Mouse (Mus musculus): ENCODE data around the gene Aldh9a1. TPM values are rescaled to one million over a fixed set of nuclear protein-coding genes. Genes with fewer than 3 reads are reported as not detected.
A peak's percentile ranks its signal among the peaks of the same experiment; 100 is the strongest.
"Not testable (repeated sequence)": the region's sequence is repeated elsewhere in the genome, so short reads cannot be mapped to it uniquely, and the experiment has no call there.

The Aldh9a1 gene
- polyA plus RNA-seq, 1 experiment from 2014 or later, result 38.3 TPM

DNA sequence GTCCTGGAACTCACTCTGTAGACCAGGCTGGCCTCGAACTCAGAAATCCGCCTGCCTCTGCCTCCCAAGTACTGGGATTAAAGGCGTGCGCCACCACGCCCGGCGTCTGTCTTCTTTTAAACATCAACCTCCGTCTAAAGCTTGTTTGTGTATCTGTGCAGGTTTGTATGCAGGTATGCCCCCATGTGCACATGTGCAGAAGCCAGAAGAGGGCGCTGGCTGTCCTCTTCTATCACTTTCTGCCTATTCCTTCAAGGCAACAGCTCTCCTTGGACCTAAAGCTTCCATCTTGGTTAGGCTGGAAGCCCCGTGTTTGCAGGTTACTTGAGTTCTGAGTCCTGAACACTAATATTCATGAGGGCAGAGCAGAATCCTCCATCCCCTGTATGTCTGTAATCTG, 7.0 kb upstream of the Aldh9a1 start:
- Histone ChIP-seq H3K4me1 (replicated peaks; ENCODE audit: control insufficient read depth, insufficient read depth, low read length) (no peaks in the 10 kb centered on the region), H3K36me3 (ENCODE audit: control insufficient read depth, insufficient read depth, low read length) (no peaks in the 10 kb centered on the region), H3K9me3 (ENCODE audit: control insufficient read depth, low read length) (no peaks in the 10 kb centered on the region), H3K4me2 (ENCODE audit: low read depth, low read length, severe bottlenecking) (no peak overlapping the region), H3K4me3 (ENCODE audit: low read depth, low read length) (no peak overlapping the region), H3K27me3 (ENCODE audit: control insufficient read depth, insufficient read depth, low read length) (peaks cover 3% of the 10 kb centered on the region; the same call in 1 of the 2 replicates), H3K9ac (ENCODE audit: low read length) (no peak overlapping the region), H3K27ac (ENCODE audit: low read depth, low read length) (no peak overlapping the region)
- whole genome bisulfite sequencing, result 90% methylated on average over 10 of the region's 10 CpGs
- DNase-seq (ENCODE audit: low spot score) (no peak), ATAC-seq (replicated peaks; ENCODE audit: low FRiP score) (no peak)

GRCm38 (mm10) chr1:167345994-167346520, 3.7 kb upstream of the Aldh9a1 start:
- H3K27ac ChIP-seq (ENCODE audit: low read depth, low read length); H3K27me3 ChIP-seq (ENCODE audit: control insufficient read depth, insufficient read depth, low read length); H3K4me2 ChIP-seq (ENCODE audit: low read depth, low read length, severe bottlenecking); H3K4me1 ChIP-seq (replicated peaks; ENCODE audit: control insufficient read depth, insufficient read depth, low read length); H3K4me3 ChIP-seq (ENCODE audit: low read depth, low read length); H3K36me3 ChIP-seq (ENCODE audit: control insufficient read depth, insufficient read depth, low read length); H3K9ac ChIP-seq (ENCODE audit: low read length); H3K9me3 ChIP-seq (ENCODE audit: control insufficient read depth, low read length); ATAC-seq (replicated peaks; ENCODE audit: low FRiP score); DNase-seq (ENCODE audit: low spot score): not testable (repeated sequence)
- 93% methylated on average over 10 of the region's 10 CpGs for WGBS

DNA sequence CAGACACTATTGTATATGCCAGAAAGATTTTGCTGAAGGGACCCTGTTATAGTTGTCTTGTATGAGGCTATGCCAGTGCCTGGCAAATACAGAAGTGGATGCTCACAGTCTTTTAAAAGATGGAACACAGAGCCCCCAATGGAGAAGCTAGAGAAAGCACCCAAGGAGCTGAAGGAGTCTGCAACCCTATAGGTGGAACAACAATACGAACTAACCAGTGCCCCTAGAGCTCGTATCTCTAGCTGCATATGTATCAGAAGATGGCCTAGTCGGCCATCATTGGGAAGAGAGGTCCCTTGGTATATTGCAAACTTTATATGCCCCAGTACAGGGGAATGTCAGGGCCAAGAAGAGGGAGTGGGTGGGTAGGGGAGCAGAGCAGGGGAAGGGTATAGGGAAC, 585 bp upstream of the Aldh9a1 start:
- not testable (repeated sequence) for H3K36me3 ChIP-seq (ENCODE audit: control insufficient read depth, insufficient read depth, low read length); H3K4me1 ChIP-seq (replicated peaks; ENCODE audit: control insufficient read depth, insufficient read depth, low read length); H3K4me2 ChIP-seq (ENCODE audit: low read depth, low read length, severe bottlenecking); H3K27me3 ChIP-seq (ENCODE audit: control insufficient read depth, insufficient read depth, low read length); ATAC-seq (replicated peaks; ENCODE audit: low FRiP score); H3K4me3 ChIP-seq (ENCODE audit: low read depth, low read length); H3K9ac ChIP-seq (ENCODE audit: low read length); H3K27ac ChIP-seq (ENCODE audit: low read depth, low read length); DNase-seq (ENCODE audit: low spot score); H3K9me3 ChIP-seq (ENCODE audit: control insufficient read depth, low read length)
- WGBS, result 63% methylated on average over 3 of the region's 3 CpGs

DNA sequence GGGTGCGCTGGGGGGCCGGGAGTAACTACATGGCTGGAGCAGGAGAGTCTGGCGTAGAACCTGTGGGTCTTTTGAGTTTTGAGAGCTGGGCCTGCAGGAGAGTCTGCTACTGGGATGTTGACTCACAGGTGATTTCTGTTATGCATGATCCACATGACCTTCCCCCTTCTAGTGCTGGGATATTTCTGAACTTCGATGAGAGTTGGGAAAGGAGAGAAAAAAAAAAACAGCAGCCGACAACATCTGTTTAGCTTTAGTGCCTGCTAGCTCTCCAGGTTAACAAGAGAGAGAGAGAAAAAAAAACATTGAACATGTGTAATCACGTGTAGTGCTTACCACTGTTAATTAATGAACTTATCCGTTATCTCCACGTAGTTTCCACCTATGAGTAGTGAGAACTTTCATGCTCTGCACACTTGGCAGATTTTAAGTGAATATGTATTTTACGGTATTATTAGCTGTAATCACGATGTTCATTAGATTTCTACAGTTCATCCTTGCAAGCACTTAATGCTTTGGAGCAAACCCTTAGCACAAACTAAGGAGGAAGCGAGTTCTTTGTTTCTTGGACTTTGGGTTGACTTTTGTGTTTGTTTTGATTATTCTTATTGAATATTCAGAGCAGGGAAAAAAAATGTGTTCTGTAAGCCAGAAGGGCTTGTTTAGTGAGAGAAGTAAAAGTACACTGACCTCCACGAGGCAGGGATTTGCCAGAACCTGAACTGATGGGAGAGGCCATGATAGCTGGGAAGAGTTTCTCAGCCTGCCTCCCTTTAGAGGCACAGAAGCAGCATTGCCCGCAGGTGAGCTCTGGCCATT, 1.0 kb downstream of the Aldh9a1 start:
- Histone ChIP-seq H3K4me1 (replicated peaks; ENCODE audit: control insufficient read depth, insufficient read depth, low read length) (no peaks in the 10 kb centered on the region), H3K4me2 (ENCODE audit: low read depth, low read length, severe bottlenecking) (peak overlapping the region; percentile 79), H3K27ac (ENCODE audit: low read depth, low read length) (no peak overlapping the region), H3K36me3 (ENCODE audit: control insufficient read depth, insufficient read depth, low read length) (no peaks in the 10 kb centered on the region), H3K4me3 (ENCODE audit: low read depth, low read length) (peak overlapping the region; percentile 49), H3K9me3 (ENCODE audit: control insufficient read depth, low read length) (no peaks in the 10 kb centered on the region), H3K9ac (ENCODE audit: low read length) (peak overlapping the region; percentile 71), H3K27me3 (ENCODE audit: control insufficient read depth, insufficient read depth, low read length) (no peaks in the 10 kb centered on the region)
- no peak for ATAC-seq (replicated peaks; ENCODE audit: low FRiP score)
- 33% methylated on average over 13 of the region's 13 CpGs for WGBS
- no peak for DNase-seq (ENCODE audit: low spot score)

DNA sequence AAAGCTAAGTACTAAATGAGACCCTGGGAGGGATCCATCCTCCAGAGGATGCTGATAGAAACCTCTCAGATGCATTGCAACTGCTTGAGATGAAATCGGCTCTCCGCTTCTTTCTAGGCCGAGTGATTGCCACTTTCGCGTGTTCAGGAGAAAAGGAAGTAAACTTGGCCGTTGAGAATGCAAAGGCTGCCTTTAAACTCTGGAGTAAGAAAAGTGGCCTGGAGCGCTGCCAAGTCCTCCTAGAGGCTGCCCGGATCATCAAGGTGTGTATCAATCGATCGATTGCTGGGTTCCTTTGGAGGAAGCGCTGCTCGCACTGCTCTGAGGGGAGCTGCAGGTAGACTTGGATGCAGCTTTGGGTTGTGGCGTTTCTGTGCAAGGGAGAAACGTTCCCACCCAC, 2.6 kb downstream of the Aldh9a1 start:
- H3K36me3 ChIP-seq (ENCODE audit: control insufficient read depth, insufficient read depth, low read length), result no peaks in the 10 kb centered on the region; the same call in 1 of the 2 replicates
- DNase-seq (ENCODE audit: low spot score) (no peak), ATAC-seq (replicated peaks; ENCODE audit: low FRiP score) (no peak)
- H3K9ac ChIP-seq (ENCODE audit: low read length), result no peak overlapping the region
- H3K4me3 ChIP-seq (ENCODE audit: low read depth, low read length), result no peak overlapping the region
- H3K4me2 ChIP-seq (ENCODE audit: low read depth, low read length, severe bottlenecking), result no peak overlapping the region
- H3K9me3 ChIP-seq (ENCODE audit: control insufficient read depth, low read length), result no peaks in the 10 kb centered on the region
- H3K4me1 ChIP-seq (replicated peaks; ENCODE audit: control insufficient read depth, insufficient read depth, low read length), result no peaks in the 10 kb centered on the region
- no peak overlapping the region for H3K27ac ChIP-seq (ENCODE audit: low read depth, low read length)
- no peaks in the 10 kb centered on the region for H3K27me3 ChIP-seq (ENCODE audit: control insufficient read depth, insufficient read depth, low read length)
- WGBS, result 94% methylated on average over 14 of the region's 14 CpGs

GRCm38 (mm10) chr1:167357387-167357786, 7.6 kb downstream of the Aldh9a1 start:
- no peak overlapping the region for H3K9ac ChIP-seq (ENCODE audit: low read length)
- H3K36me3 ChIP-seq (ENCODE audit: control insufficient read depth, insufficient read depth, low read length), result no peaks in the 10 kb centered on the region; the same call in 1 of the 2 replicates
- 98% methylated on average over 9 of the region's 9 CpGs for WGBS
- H3K4me2 ChIP-seq (ENCODE audit: low read depth, low read length, severe bottlenecking), result no peak overlapping the region
- no peak for ATAC-seq (replicated peaks; ENCODE audit: low FRiP score)
- H3K27me3 ChIP-seq (ENCODE audit: control insufficient read depth, insufficient read depth, low read length), result no peaks in the 10 kb centered on the region
- H3K27ac ChIP-seq (ENCODE audit: low read depth, low read length), result no peak overlapping the region
- no peak for DNase-seq (ENCODE audit: low spot score)
- no peaks in the 10 kb centered on the region for H3K4me1 ChIP-seq (replicated peaks; ENCODE audit: control insufficient read depth, insufficient read depth, low read length)
- no peaks in the 10 kb centered on the region for H3K9me3 ChIP-seq (ENCODE audit: control insufficient read depth, low read length)
- no peak overlapping the region for H3K4me3 ChIP-seq (ENCODE audit: low read depth, low read length)

DNA sequence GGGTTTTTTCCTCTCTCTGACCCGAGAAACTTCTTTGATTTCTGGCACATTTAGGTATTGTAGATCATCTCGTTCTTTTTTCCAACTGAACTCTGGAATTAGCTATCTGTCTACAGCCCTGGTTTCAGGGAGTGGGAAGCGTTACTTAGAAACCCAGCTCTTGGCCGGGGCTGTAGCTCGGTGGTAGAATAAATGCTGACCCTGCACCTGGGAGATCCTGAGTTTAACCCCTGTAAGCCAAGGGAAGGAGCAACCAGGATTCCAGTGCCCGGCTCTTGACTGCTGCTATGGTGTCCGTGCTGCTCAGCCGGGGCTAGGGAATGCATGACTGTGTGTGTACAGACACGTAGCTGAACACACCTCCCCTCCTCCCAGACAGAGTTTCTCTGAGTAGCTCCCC, 8.9 kb downstream of the Aldh9a1 start:
- H3K36me3 ChIP-seq (ENCODE audit: control insufficient read depth, insufficient read depth, low read length), result no peaks in the 10 kb centered on the region; the same call in 1 of the 2 replicates
- H3K9ac ChIP-seq (ENCODE audit: low read length), result no peak overlapping the region
- 88% methylated on average over 9 of the region's 9 CpGs for WGBS
- H3K9me3 ChIP-seq (ENCODE audit: control insufficient read depth, low read length), result no peaks in the 10 kb centered on the region
- no peaks in the 10 kb centered on the region for H3K4me1 ChIP-seq (replicated peaks; ENCODE audit: control insufficient read depth, insufficient read depth, low read length)
- ATAC-seq (replicated peaks; ENCODE audit: low FRiP score) (no peak), DNase-seq (ENCODE audit: low spot score) (no peak)
- no peak overlapping the region for H3K4me3 ChIP-seq (ENCODE audit: low read depth, low read length)
- no peak overlapping the region for H3K4me2 ChIP-seq (ENCODE audit: low read depth, low read length, severe bottlenecking)
- H3K27ac ChIP-seq (ENCODE audit: low read depth, low read length), result no peak overlapping the region
- H3K27me3 ChIP-seq (ENCODE audit: control insufficient read depth, insufficient read depth, low read length), result no peaks in the 10 kb centered on the region

DNA sequence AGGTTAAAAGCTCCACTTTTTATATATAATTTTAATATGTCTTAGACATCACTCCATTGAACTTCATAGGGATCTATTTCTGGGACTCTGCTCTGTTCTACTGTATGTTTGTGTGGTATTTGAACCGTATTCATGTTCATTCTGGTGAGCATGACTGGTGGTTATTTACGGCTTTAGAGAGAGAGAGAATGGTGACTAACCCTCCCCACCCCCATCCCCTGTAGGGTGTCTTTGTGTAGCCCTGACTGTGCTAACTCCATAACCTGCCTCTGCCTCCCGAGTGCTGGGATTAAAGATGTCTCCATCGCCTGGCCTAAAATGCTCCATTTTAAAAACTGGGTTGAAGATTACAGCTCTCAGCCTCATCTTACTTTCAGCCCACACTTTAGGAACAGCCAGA, 10.5 kb downstream of the Aldh9a1 start:
- no peak for DNase-seq (ENCODE audit: low spot score)
- ATAC-seq (replicated peaks; ENCODE audit: low FRiP score), result no peak
- H3K4me1 ChIP-seq (replicated peaks; ENCODE audit: control insufficient read depth, insufficient read depth, low read length), result no peaks in the 10 kb centered on the region
- H3K9ac ChIP-seq (ENCODE audit: low read length), result no peak overlapping the region
- WGBS, result 45% methylated on average over 4 of the region's 4 CpGs
- H3K36me3 ChIP-seq (ENCODE audit: control insufficient read depth, insufficient read depth, low read length), result no peaks in the 10 kb centered on the region; the same call in 1 of the 2 replicates
- no peak overlapping the region for H3K4me2 ChIP-seq (ENCODE audit: low read depth, low read length, severe bottlenecking)
- H3K4me3 ChIP-seq (ENCODE audit: low read depth, low read length), result no peak overlapping the region
- no peaks in the 10 kb centered on the region for H3K9me3 ChIP-seq (ENCODE audit: control insufficient read depth, low read length)
- no peak overlapping the region for H3K27ac ChIP-seq (ENCODE audit: low read depth, low read length)
- no peaks in the 10 kb centered on the region for H3K27me3 ChIP-seq (ENCODE audit: control insufficient read depth, insufficient read depth, low read length)

- Histone ChIP-seq H3K4me1 (replicated peaks; ENCODE audit: control insufficient read depth, insufficient read depth, low read length) (no peaks in the 10 kb centered on the region), H3K9ac (ENCODE audit: low read length) (no peak overlapping the region), H3K4me2 (ENCODE audit: low read depth, low read length, severe bottlenecking) (no peak overlapping the region), H3K4me3 (ENCODE audit: low read depth, low read length) (no peak overlapping the region), H3K27ac (ENCODE audit: low read depth, low read length) (no peak overlapping the region), H3K27me3 (ENCODE audit: control insufficient read depth, insufficient read depth, low read length) (no peaks in the 10 kb centered on the region), H3K9me3 (ENCODE audit: control insufficient read depth, low read length) (no peaks in the 10 kb centered on the region), H3K36me3 (ENCODE audit: control insufficient read depth, insufficient read depth, low read length) (no peaks in the 10 kb centered on the region)
- WGBS, result 89% methylated on average over 4 of the region's 4 CpGs
- DNase-seq (ENCODE audit: low spot score) (no peak), ATAC-seq (replicated peaks; ENCODE audit: low FRiP score) (no peak)
Observed at GRCm38 (mm10) chr1:167362819-167363218, 13.0 kb downstream of the Aldh9a1 start.
